Mouse (Mus musculus) urinary bladder, postnatal 36 days (tissue): ENCODE measurements at regions not wholly inside any gene's neighbourhood (a gene's known extent, or its start where the extent isn't known, plus 50 kb on each side); places are given as distances from the start of the nearest gene placed in this dataset.

Experiments used
- DNase-seq, 2 experiments: peaks; one replicate each; pipeline ENCODE4 v3.0.0; 2022; ENCODE audit warnings: low spot score in 2 of 2, mixed read lengths in 1 of 2

GRCm38 (mm10) chr17:4297156-4297535, 601.1 kb upstream of the Nox3 start:
- no peak for DNase-seq

DNA sequence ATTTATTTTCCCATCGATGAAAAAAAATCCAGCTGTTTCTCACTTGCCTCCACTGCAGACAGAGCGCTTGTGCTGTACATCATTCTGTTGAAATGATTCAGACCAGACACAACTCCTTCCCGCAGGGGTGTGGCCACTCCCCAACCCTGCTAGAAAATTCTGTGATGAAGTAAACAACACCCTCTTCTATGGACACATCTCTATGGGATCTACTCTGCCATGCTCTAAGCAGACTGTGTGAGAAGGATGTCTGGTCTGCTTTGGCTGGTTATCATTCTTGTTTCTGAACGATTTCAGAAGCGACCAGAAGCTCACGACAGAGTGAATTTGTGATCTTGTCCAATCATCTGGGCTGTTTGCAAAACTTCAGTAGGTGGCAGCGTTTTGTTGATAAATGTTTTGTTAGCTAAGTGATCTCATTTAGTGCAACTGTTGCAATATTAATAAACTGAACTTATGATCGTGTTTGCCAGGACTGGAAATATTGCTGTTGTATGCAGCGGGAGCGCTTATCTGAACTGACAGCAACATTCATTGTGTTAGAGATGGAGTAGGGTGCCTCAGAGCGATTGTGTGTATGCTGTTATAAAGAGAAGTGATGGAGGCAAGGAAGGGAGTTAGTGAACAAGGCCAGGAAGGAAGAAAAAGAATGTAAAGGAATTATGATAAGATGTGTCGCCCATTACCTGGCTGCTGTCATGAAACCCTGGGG, 605.2 kb upstream of the Nox3 start:
- DNase-seq = no peak

- DNase-seq = no peak
These were observed 615.8 kb upstream of the Nox3 start for GRCm38 (mm10) chr17:4311785-4312379.

GRCm38 (mm10) chr17:4319141-4319540, 623.1 kb upstream of the Nox3 start:
- DNase-seq = no peak

GRCm38 (mm10) chr17:4328810-4329209, 632.7 kb upstream of the Nox3 start:
- no peak for DNase-seq

GRCm38 (mm10) chr17:4331650-4332049, 635.6 kb upstream of the Nox3 start:
- no peak for DNase-seq

DNA sequence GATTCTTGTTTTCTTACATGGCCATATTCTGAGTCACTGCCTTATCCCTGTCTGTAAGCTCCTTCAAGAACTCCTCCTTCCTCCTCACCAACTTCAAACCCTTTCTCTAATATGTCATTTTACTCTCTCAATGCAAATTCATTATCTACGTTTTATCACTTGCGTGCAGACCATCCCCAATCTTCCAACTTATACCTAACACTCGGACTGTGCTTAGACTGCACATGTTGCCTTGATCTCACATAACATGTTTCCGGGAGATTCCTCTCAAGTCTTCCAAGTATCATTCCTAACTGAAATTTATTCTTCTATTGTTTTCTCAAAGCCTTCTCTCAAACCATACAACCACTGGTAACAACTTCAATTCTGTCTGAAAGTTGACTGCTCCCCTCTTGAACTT, 637.0 kb upstream of the Nox3 start:
- DNase-seq = no peak

- DNase-seq = no peak
These were observed 641.1 kb upstream of the Arid1b start for GRCm38 (mm10) chr17:4353018-4353417.

- DNase-seq = peak in 1 of 2 experiments; percentile 2
These were observed 638.5 kb upstream of the Arid1b start for GRCm38 (mm10) chr17:4355506-4356218.

DNA sequence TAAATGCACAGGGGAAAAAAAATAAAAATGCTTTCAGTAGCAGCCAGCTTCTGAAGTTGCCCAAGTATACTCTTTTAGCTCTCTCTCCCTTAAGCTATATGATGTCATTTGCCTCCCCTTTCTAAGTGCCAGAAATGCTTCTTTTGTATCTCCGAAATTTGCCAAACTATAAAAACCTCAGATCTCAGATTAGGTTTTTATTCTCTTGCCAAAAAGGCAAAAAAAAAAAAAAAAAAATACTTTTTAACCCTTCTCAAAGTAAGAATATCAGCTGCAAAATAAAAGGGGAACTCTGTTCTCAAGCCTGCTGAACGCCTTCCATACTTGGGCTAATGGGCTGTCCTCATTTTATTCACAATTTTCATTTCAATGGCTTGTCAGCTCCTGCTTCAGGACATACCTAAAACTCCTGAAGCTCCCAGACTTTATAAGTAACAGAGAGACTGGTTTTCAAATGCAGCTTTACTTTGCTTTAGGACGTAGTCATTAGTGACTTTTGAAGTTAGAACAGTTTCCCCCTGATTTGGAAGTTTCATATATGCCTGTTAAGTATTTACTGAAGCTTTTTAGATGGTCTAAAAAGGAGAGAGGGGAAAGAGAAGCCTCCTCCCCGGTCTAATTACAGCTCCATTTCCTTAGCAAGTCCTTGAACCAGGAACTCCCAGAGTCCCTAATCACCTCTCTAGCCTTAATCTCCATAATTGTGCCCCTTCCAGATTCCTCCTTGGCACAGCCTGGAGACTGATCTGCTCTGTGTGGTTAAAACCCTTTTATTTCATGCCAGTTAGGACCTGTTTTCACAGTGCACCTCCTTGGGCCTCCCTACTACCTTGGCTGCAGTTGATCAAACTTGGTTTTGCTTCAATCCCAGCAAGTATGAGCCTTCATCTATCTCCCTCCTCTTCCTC, 633.5 kb upstream of the Arid1b start:
- no peak for DNase-seq

DNA sequence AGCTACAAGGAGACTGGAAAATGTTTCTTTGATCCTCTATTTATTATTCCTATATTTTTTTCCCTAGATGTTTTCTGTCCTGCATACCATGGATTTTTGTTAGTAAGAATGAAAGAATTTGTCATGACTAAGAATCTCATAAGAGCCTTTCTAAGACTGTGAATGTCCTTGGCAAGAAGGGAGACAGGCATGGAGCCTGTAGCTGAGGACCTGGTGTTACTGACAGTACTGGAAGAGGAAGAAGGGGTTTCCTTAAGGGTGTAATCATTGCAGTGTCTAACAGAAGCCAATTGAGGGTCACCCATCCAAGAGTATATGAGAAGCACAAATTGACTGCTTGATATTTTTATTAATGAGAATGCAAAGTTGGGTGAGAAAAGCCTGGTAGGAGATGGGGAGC, 628.3 kb upstream of the Arid1b start:
- DNase-seq = no peak

- no peak for DNase-seq
These were observed 613.7 kb upstream of the Arid1b start for GRCm38 (mm10) chr17:4380449-4380848.

DNA sequence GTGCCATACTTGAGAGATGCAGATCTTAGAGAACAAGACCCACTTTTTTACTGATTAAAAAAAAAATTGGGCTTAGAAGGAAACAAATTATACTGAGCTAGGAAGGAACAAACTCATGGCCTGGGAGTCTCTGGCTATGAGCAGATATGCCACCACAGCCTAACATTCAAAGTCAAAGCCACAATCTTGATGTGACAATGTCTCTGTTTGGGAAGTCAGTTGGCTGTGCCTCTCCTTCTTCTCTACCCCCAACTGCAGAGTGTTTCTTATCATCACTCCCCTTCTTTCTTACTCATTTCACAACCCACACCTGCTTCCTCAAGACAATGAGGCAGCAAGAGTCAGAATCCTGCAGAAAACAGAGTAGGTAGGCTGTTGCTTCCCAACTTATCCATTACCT, 613.3 kb upstream of the Arid1b start:
- DNase-seq = no peak

DNA sequence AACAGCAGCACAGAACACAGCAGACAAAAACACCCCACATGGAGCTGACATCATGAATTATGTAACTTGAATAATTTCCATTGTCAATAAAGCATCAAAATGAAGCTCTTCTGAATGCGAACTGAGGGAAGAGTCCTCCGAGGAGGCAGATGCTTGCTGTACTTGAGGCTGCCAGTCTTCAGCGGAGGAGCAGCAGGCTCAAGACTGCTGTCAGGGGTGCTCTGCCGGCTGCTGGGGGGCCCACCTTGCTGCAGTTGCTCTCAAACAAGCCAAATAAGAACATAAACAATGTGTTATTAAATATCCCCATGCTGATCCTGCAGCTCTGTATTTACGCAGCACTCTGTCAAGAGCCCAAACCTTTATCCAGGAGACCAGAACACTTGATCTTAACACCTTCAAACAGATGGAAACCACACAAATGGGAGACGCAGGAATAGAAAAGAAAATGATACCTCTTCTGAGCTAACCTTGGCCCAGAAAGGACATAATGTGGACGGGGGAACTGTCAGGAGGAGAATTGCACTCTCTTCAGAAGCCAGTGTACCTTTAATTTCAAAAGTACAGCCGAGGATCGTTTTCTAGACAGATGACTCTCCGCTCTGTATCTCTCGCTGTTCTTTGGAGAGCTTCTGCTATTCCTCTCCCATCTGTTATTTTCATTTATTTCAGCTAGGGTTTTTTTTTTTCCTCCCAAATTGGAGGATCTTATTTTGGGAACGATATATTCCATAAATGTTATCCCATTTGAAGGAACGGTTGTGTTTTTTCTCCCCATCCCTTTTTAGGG, 612.0 kb upstream of the Arid1b start:
- no peak for DNase-seq

DNA sequence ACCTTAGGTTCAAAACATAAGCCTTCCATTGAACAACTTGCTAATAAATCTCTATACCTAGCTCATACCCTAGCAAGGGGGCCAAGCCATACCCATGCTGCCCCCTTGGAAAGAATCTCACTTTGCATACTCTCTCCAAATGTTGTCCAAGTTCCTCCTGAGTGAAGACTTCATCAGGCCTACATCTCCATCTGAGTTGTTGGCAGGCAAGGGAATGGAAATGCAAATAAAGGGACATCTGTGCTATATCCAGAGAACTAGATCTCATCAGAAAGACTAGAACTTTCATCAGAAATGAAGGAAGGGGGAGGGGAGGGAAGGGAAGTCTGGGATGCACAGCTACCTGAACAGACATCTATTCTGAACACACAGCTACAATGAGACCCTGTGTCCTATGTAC, 611.4 kb upstream of the Arid1b start:
- DNase-seq = no peak

DNA sequence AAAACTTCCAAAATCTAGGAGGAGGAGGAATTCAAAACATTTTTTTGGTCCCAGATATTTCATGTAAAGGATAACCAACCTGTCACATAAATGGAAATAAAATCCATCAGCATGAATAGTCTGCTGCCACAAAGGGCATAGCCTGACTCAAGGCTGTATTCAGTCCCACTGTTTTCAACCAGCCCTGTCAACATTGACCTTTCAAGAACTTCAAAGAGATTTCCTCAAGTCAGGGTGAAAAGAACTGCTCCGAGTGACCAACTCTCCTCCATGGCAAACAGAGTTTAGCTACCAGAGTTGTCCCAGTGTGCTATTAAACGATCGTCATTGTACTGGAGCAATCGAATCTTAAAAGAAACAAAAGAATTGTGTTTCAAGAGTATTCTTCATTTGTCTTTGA, 606.5 kb upstream of the Arid1b start:
- DNase-seq = no peak

GRCm38 (mm10) chr17:4390012-4390411, 604.1 kb upstream of the Arid1b start:
- DNase-seq = no peak

DNA sequence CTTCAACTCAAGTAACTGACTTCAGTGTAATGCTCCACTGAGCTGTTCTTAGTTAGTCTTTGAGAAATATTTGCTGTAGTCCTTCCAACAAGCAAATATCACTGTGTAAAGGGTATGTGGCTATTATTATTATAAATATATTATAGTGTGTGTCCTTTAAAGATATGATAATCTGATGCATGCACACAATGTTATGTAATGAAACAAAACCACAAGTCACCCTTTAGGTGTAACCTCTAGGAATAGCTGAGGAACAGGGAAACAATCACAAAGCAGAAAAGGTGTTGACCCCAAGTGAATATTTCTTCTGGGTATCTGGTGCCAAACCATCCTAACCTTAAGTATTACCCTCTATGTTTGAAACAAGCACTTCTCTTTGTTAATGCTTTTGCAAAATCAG, 603.6 kb upstream of the Arid1b start:
- DNase-seq = no peak

- DNase-seq = no peak
These were observed 602.9 kb upstream of the Arid1b start for GRCm38 (mm10) chr17:4391210-4391609.

DNA sequence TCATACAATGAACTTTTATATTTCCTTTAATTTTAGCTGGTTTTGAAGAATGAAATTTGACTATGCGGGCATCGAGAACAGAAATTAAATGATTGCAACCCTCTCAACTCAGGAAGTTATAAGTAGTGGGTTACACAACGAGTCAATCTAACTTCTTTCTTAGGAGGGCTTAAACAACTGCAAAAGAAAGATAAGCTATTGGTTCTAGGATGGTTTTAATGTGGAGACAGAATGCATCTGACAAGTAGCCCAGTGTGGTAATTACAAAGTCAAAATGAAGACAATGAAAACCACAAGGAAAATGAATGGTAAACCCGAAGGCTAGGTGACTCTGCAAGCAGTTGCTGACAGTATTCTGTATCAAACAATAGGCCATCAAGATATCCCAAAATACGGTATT, 598.0 kb upstream of the Arid1b start:
- no peak for DNase-seq

- DNase-seq = peak in 1 of 2 experiments; percentile 21
These were observed 576.4 kb upstream of the Arid1b start for GRCm38 (mm10) chr17:4417686-4418085.
